Mouse (Mus musculus) CH12.LX (cell line): ENCODE results near the gene Pou6f2. TPM values are rescaled to one million over a fixed set of nuclear protein-coding genes. Genes with fewer than 3 reads are reported as not detected.
A peak's percentile ranks its signal among the peaks of the same experiment; 100 is the strongest.

Experiments used
- DNase-seq: peaks from one replicate; pipeline ENCODE4 v3.0.0-alpha.2; 2013; ENCODE audit errors: extremely low read depth
- H3K27ac ChIP-seq: 2 replicates; pipeline ENCODE4 v1.5.1; 2012; ENCODE audit warnings: low read depth, mild to moderate bottlenecking, control low read depth, moderate library complexity; ENCODE audit not compliant: insufficient read depth
- H3K27me3 ChIP-seq: replicated peaks from 2 replicates; pipeline ENCODE3; 2012; ENCODE audit warnings: inconsistent platforms
- H3K36me3 ChIP-seq, 2 experiments: replicated peaks in 1 of 2; 2 replicates each; pipeline versions ENCODE3 to v1.6.1; 2012; ENCODE audit warnings: inconsistent platforms in 1 of 2, low read length in 1 of 2, mild to moderate bottlenecking in 1 of 2, mixed read lengths in 1 of 2, moderate library complexity in 1 of 2; ENCODE audit not compliant: control insufficient read depth in 1 of 2, insufficient read depth in 1 of 2
- H3K4me1 ChIP-seq, 2 experiments: 2 replicates each; pipeline ENCODE4 v1.6.1; 2012; ENCODE audit warnings: inconsistent platforms in 1 of 2, moderate library complexity in 1 of 2; ENCODE audit not compliant: insufficient read depth in 2 of 2, control insufficient read depth in 1 of 2
- H3K4me2 ChIP-seq: 2 replicates; pipeline ENCODE4 v1.6.1; 2012; ENCODE audit warnings: low read depth, mild to moderate bottlenecking, control low read depth; ENCODE audit not compliant: poor library complexity, insufficient read depth, severe bottlenecking
- H3K4me3 ChIP-seq, 3 experiments: fragments of 150-350 bp in 1 of 3; sonication (generic) in 1 of 3; replicated peaks in 1 of 3; 2 replicates each; pipeline versions ENCODE3 to v1.5.1; 2011 to 2012; ENCODE audit warnings: low read depth in 2 of 3, low read length in 2 of 3, mild to moderate bottlenecking in 2 of 3, moderate library complexity in 2 of 3, control low read depth in 1 of 3, improper control_type of control experiment in 1 of 3, inconsistent platforms in 1 of 3, mixed read lengths in 1 of 3; ENCODE audit not compliant: poor library complexity in 1 of 3
- H3K79me2 ChIP-seq: replicated peaks from 2 replicates; pipeline ENCODE4 v1.6.1; 2012; ENCODE audit warnings: mild to moderate bottlenecking, moderate library complexity; ENCODE audit not compliant: control insufficient read depth, poor library complexity, insufficient read depth, severe bottlenecking; ENCODE audit errors: extremely low read depth
- H3K9ac ChIP-seq: 2 replicates; pipeline ENCODE4 v1.6.1; 2012; ENCODE audit warnings: low read depth, mild to moderate bottlenecking, control low read depth, moderate library complexity; ENCODE audit not compliant: insufficient read depth
- H3K9me3 ChIP-seq: replicated peaks from 2 replicates; pipeline ENCODE3; 2012; ENCODE audit warnings: low read length, inconsistent platforms, mixed read lengths
- CHD1 ChIP-seq: IDR thresholded peaks from 2 replicates; pipeline ENCODE4 v1.6.1; 2012; ENCODE audit warnings: low read depth, low read length, improper control_type of control experiment, inconsistent platforms
- ELF1 ChIP-seq: IDR thresholded peaks from 2 replicates; pipeline ENCODE4 v1.6.1; 2014; ENCODE audit warnings: low read depth, mild to moderate bottlenecking, inconsistent platforms, low read length, improper control_type of control experiment
- ETS1 ChIP-seq: conservative IDR thresholded peaks from 2 replicates; pipeline ENCODE4 v1.6.1; 2012; ENCODE audit warnings: low read depth, mild to moderate bottlenecking, inconsistent platforms, low read length, improper control_type of control experiment, moderate library complexity
- IRF4 ChIP-seq: IDR thresholded peaks from 2 replicates; pipeline ENCODE4 v1.6.1; 2014; ENCODE audit warnings: low read depth, mild to moderate bottlenecking, inconsistent platforms, low read length, improper control_type of control experiment
- JUND ChIP-seq: conservative IDR thresholded peaks from 2 replicates; pipeline ENCODE4 v1.6.1; 2011; ENCODE audit warnings: low read depth, low read length, improper control_type of control experiment
- KAT2A ChIP-seq: IDR thresholded peaks from 2 replicates; pipeline ENCODE4 v1.6.1; 2012; ENCODE audit warnings: low read length, improper control_type of control experiment, inconsistent platforms; ENCODE audit not compliant: insufficient replicate concordance
- NRF1 ChIP-seq: IDR thresholded peaks from 2 replicates; pipeline ENCODE4 v1.6.1; 2014; ENCODE audit warnings: low read depth, mild to moderate bottlenecking, inconsistent platforms, low read length, improper control_type of control experiment, moderate library complexity
- PAX5 ChIP-seq: IDR thresholded peaks from 2 replicates; pipeline ENCODE4 v1.6.1; 2012; ENCODE audit warnings: low read length, inconsistent platforms, mixed read lengths
- POLR2AphosphoS2 ChIP-seq: IDR thresholded peaks from 2 replicates; pipeline ENCODE4 v1.6.1; 2011; ENCODE audit warnings: low read depth, low read length, improper control_type of control experiment
- UBTF ChIP-seq: IDR thresholded peaks from 2 replicates; pipeline ENCODE4 v1.6.1; 2012; ENCODE audit warnings: low read depth, mild to moderate bottlenecking, inconsistent platforms, low read length, improper control_type of control experiment, moderate library complexity
- USF1 ChIP-seq: IDR thresholded peaks from 2 replicates; pipeline ENCODE4 v1.6.1; 2014; ENCODE audit warnings: low read depth, mild to moderate bottlenecking, inconsistent platforms, low read length, improper control_type of control experiment
- USF2 ChIP-seq: conservative IDR thresholded peaks from 2 replicates; pipeline ENCODE4 v1.6.1; 2011; ENCODE audit warnings: low read depth, low read length, improper control_type of control experiment
- ZMIZ1 ChIP-seq: IDR thresholded peaks from 2 replicates; pipeline ENCODE4 v1.6.1; 2012; ENCODE audit warnings: low read depth, mild to moderate bottlenecking, inconsistent platforms, low read length, improper control_type of control experiment
- dilution Hi-C: fragments of 300-500 bp; cut with MboI; formaldehyde crosslinking; loops from 2 replicates; pipeline ENCODE4 v1.14.3; 2020; ENCODE audit warnings: low sequenced_read_pairs; ENCODE audit not compliant: extremely low pct_unique_long_range_greater_than_20kb, extremely low pct_ligation_motif_present
- in situ Hi-C: fragments of 300-500 bp; cut with MboI; formaldehyde crosslinking; loops from 3 replicates; pipeline ENCODE4 v1.14.3; 2019; ENCODE audit warnings: low sequenced_read_pairs, low pct_ligation_motif_present, low pct_unique_long_range_greater_than_20kb, mixed read lengths
- polyA plus RNA-seq: library from polyadenylated mRNA; unstranded; fragments of >175 nt; gene quantifications from 2 replicates; pipeline ENCODE4 v1.2.1, GENCODE M21; 2012; ENCODE audit warnings: low read depth; ENCODE audit not compliant: insufficient read length
- total RNA-seq, 2 experiments: library from RNA; depleted of rRNA; stranded (reverse); fragments of 300-350 nt in 1 of 2; fragments of >200 nt in 1 of 2; gene quantifications; 2 replicates each; pipeline ENCODE4 v1.2.3; 2012 to 2014

Gene Pou6f2
- total and polyA plus RNA-seq, 3 experiments, result not detected

DNA sequence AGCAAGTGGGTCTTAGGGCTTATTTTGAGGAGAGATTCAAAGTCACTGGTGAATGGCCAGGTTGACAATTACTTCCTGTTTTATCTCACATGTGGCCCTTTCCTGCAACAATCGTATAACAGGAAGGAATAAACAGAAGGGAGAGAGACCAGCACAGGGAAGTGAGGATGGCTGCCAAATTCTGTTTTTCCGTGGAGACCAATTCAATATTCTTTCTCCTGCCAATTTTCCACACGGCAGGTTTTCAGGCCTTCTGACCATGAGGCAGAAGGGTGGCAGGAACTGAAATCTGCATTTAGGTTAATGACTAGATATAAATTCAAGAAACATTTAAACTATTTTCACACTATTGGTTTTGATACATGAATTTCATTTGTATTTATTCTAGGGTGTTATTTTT lies 224.5 kb downstream of the Pou6f2 start:
- Histone ChIP-seq H3K27ac (no peak overlapping the region), H3K27me3 (no peaks in the 10 kb centered on the region), H3K4me3 (no peak overlapping the region), H3K9ac (no peak overlapping the region), H3K4me2 (no peak overlapping the region), H3K4me1 (peaks cover 0 to 14% of the 10 kb centered on the region in 2 experiments; a peak in 1 of 4 replicates), H3K36me3 (no peaks in the 10 kb centered on the region), H3K9me3 (no peaks in the 10 kb centered on the region), H3K79me2 (no peaks in the 10 kb centered on the region)
- dilution Hi-C loops (no loop called here), in situ Hi-C loops (no loop called here)
- DNase-seq, result no peak
- TF ChIP-seq JUND (no peak), ELF1 (0 out of 2 replicates have a peak, but pooled peaks have one; percentile 11)

DNA sequence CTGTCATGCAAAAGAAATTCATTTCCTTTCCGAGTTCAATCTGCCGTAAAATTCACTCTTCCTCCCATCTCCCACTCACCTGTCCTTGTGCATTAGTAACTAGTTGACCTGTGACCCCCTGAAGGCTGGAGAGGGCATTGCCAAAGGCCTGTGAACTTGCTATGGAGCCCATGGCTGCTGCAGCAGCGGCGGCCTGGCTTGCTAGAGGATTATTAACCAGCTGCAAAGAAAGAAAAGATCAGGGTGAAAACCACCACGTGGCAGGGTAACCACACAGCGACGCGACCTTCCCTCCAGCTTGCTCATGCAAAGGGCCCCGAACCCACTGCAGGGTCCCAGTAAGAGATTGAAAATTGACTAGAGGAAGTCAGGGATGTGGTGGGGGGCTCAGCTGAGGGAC lies 225.2 kb downstream of the Pou6f2 start:
- H3K79me2 ChIP-seq, result no peaks in the 10 kb centered on the region
- H3K9me3 ChIP-seq, result no peaks in the 10 kb centered on the region
- H3K4me2 ChIP-seq, result no peak overlapping the region
- H3K27ac ChIP-seq, result no peak overlapping the region
- TF ChIP-seq IRF4 (no peak), ELF1 (no peak), POLR2AphosphoS2 (no peak), UBTF (no peak), USF1 (no peak)
- TF ChIP-seq, all 38 proteins: peak for 0
- no peaks in the 10 kb centered on the region for H3K27me3 ChIP-seq
- H3K4me3 ChIP-seq, result no peak overlapping the region
- DNase-seq, result no peak
- peaks cover 2 to 14% of the 10 kb centered on the region in 2 experiments; a peak in 2 of 4 replicates for H3K4me1 ChIP-seq
- dilution Hi-C loops, result no loop called here
- H3K9ac ChIP-seq, result no peak overlapping the region
- in situ Hi-C loops, result no loop called here
- no peaks in the 10 kb centered on the region for H3K36me3 ChIP-seq

GRCm38 (mm10) chr13:18164182-18164581 lies 233.3 kb downstream of the Pou6f2 start:
- Histone ChIP-seq H3K36me3 (no peaks in the 10 kb centered on the region), H3K79me2 (no peaks in the 10 kb centered on the region), H3K9ac (no peak overlapping the region), H3K4me3 (no peak overlapping the region), H3K9me3 (no peaks in the 10 kb centered on the region), H3K27me3 (no peaks in the 10 kb centered on the region), H3K4me2 (no peak overlapping the region), H3K4me1 (peaks cover 0 to 2% of the 10 kb centered on the region in 2 experiments; a peak in 1 of 4 replicates), H3K27ac (no peak overlapping the region)
- TF ChIP-seq JUND (no peak), USF2 (no peak), IRF4 (no peak), ZMIZ1 (no peak), PAX5 (no peak), POLR2AphosphoS2 (no peak), NRF1 (no peak), CHD1 (no peak), USF1 (no peak), KAT2A (no peak), ETS1 (no peak), UBTF (no peak)
- dilution Hi-C loops (no loop called here), in situ Hi-C loops (no loop called here)
- DNase-seq, result no peak
